Mouse (Mus musculus) stomach, embryonic 14.5 days (tissue): ENCODE results near the gene E2f7. TPM values are rescaled to one million over a fixed set of nuclear protein-coding genes. Genes with fewer than 3 reads are reported as not detected.

Source experiments
- ATAC-seq: fragments of 200-750 bp; cut with Nextera tagmentation; 2 replicates; pipeline ENCODE4 v1.8.0; 2017; ENCODE audit warnings: low read depth, moderate TSS enrichment; ENCODE audit not compliant: insufficient number of reproducible peaks, insufficient read depth, low FRiP score
- H3K27ac ChIP-seq: fragments of 300-500 bp; sonication (generic); 2 replicates; pipeline ENCODE4 v1.5.1; 2014; ENCODE audit warnings: mild to moderate bottlenecking, low read length, moderate library complexity, mixed read lengths
- H3K27me3 ChIP-seq: fragments of 300-500 bp; sonication (generic); 2 replicates; pipeline ENCODE4 v1.6.1; 2014; ENCODE audit warnings: low read length, control low read depth, mixed read lengths; ENCODE audit not compliant: control insufficient read depth, insufficient read depth
- H3K36me3 ChIP-seq: fragments of 300-500 bp; sonication (generic); 2 replicates; pipeline ENCODE4 v1.6.1; 2014; ENCODE audit warnings: mild to moderate bottlenecking, control low read depth, low read length, moderate library complexity, mixed read lengths; ENCODE audit not compliant: control insufficient read depth, insufficient read depth
- H3K4me1 ChIP-seq: fragments of 300-500 bp; sonication (generic); 2 replicates; pipeline ENCODE4 v1.6.1; 2014; ENCODE audit warnings: low read length, control low read depth, mixed read lengths; ENCODE audit not compliant: control insufficient read depth, insufficient read depth
- H3K4me2 ChIP-seq: fragments of 300-500 bp; sonication (generic); replicated peaks from 2 replicates; pipeline ENCODE4 v1.6.1; 2014; ENCODE audit warnings: low read depth, low read length, control low read depth
- H3K4me3 ChIP-seq: fragments of 300-500 bp; sonication (generic); 2 replicates; pipeline ENCODE4 v1.5.1; 2014; ENCODE audit warnings: low read depth, low read length, control low read depth
- H3K9ac ChIP-seq: fragments of 300-500 bp; sonication (generic); replicated peaks from 2 replicates; pipeline ENCODE4 v1.6.1; 2014; ENCODE audit warnings: low read depth, mild to moderate bottlenecking, control low read depth, low read length, moderate library complexity, mixed read lengths
- H3K9me3 ChIP-seq: fragments of 300-500 bp; sonication (generic); 2 replicates; pipeline ENCODE4 v1.6.1; 2016; ENCODE audit warnings: low read depth, low read length, control low read depth; ENCODE audit not compliant: control insufficient read depth
- WGBS: fragments of 180-500 bp; shearing (Covaris S2); extraction: QIAGEN DNeasy Blood & Tissue Kit; methylation state at CpG from one replicate; pipeline ENCODE4 v1.1.7; 2014; 5-methylcytosine and 5-hydroxymethylcytosine counted together
- polyA plus RNA-seq: library from polyadenylated mRNA; unstranded; fragments of >200 nt; fragmentation: Nextera tagmentation; extraction: Ambion mirVana; gene quantifications from 2 replicates; pipeline ENCODE4 v1.2.1, GENCODE M21; 2014

Gene E2f7
- polyA plus RNA-seq, 1 experiment from 2014 or later: 21.1 TPM

- Histone ChIP-seq H3K36me3 (no peaks in the 10 kb centered on the region), H3K4me1 (no peaks in the 10 kb centered on the region), H3K27ac (no peak overlapping the region), H3K27me3 (no peaks in the 10 kb centered on the region), H3K4me2 (no peak overlapping the region), H3K4me3 (no peak overlapping the region), H3K9me3 (no peaks in the 10 kb centered on the region), H3K9ac (no peak overlapping the region)
- 0 out of 2 replicates have a peak, but pooled peaks have one; percentile 33 for ATAC-seq
- WGBS: 48% methylated on average over 5 of the region's 5 CpGs
Observed at GRCm38 (mm10) chr10:110805025-110805740, 59.9 kb downstream of the E2f7 start.

GRCm38 (mm10) chr10:110806471-110806870 is 61.2 kb downstream of the E2f7 start:
- no peaks in the 10 kb centered on the region for H3K27me3 ChIP-seq
- H3K4me2 ChIP-seq: no peak overlapping the region
- ATAC-seq: no peak
- no peak overlapping the region for H3K4me3 ChIP-seq
- 84% methylated on average over 8 of the region's 8 CpGs for WGBS
- no peaks in the 10 kb centered on the region for H3K9me3 ChIP-seq
- H3K4me1 ChIP-seq: no peaks in the 10 kb centered on the region
- H3K27ac ChIP-seq: no peak overlapping the region
- H3K36me3 ChIP-seq: no peaks in the 10 kb centered on the region
- no peak overlapping the region for H3K9ac ChIP-seq

GRCm38 (mm10) chr10:110810528-110810927 is 65.3 kb downstream of the E2f7 start:
- H3K4me3 ChIP-seq: no peak overlapping the region
- WGBS: 87% methylated on average over 2 of the region's 2 CpGs
- no peak overlapping the region for H3K9ac ChIP-seq
- H3K9me3 ChIP-seq: no peaks in the 10 kb centered on the region
- H3K27ac ChIP-seq: no peak overlapping the region
- H3K36me3 ChIP-seq: no peaks in the 10 kb centered on the region
- no peak for ATAC-seq
- H3K4me1 ChIP-seq: no peaks in the 10 kb centered on the region
- H3K27me3 ChIP-seq: no peaks in the 10 kb centered on the region
- H3K4me2 ChIP-seq: no peak overlapping the region

GRCm38 (mm10) chr10:110811209-110811861 is 66.1 kb downstream of the E2f7 start:
- Histone ChIP-seq H3K27me3 (no peaks in the 10 kb centered on the region), H3K36me3 (no peaks in the 10 kb centered on the region), H3K27ac (no peak overlapping the region), H3K9ac (no peak overlapping the region), H3K4me1 (no peaks in the 10 kb centered on the region), H3K4me3 (no peak overlapping the region), H3K9me3 (no peaks in the 10 kb centered on the region), H3K4me2 (no peak overlapping the region)
- WGBS: 81% methylated on average over 10 of the region's 10 CpGs
- ATAC-seq: no peak

GRCm38 (mm10) chr10:110811862-110812225 is 66.6 kb downstream of the E2f7 start:
- 62% methylated on average over 2 of the region's 2 CpGs for WGBS
- Histone ChIP-seq H3K9ac (no peak overlapping the region), H3K36me3 (no peaks in the 10 kb centered on the region), H3K4me2 (no peak overlapping the region), H3K9me3 (no peaks in the 10 kb centered on the region), H3K27me3 (no peaks in the 10 kb centered on the region), H3K4me3 (no peak overlapping the region), H3K27ac (no peak overlapping the region), H3K4me1 (no peaks in the 10 kb centered on the region)
- no peak for ATAC-seq

- Histone ChIP-seq H3K9me3 (no peaks in the 10 kb centered on the region), H3K27me3 (no peaks in the 10 kb centered on the region), H3K4me2 (no peak overlapping the region), H3K9ac (no peak overlapping the region), H3K36me3 (no peaks in the 10 kb centered on the region), H3K27ac (no peak overlapping the region), H3K4me3 (no peak overlapping the region), H3K4me1 (no peaks in the 10 kb centered on the region)
- WGBS: 81% methylated on average over 11 of the region's 11 CpGs
- ATAC-seq: no peak
Observed at GRCm38 (mm10) chr10:110821139-110821538, 75.9 kb downstream of the E2f7 start.

GRCm38 (mm10) chr10:110821692-110822091 is 76.5 kb downstream of the E2f7 start:
- Histone ChIP-seq H3K9ac (no peak overlapping the region), H3K4me3 (no peak overlapping the region), H3K27ac (no peak overlapping the region), H3K4me2 (no peak overlapping the region), H3K27me3 (no peaks in the 10 kb centered on the region), H3K36me3 (no peaks in the 10 kb centered on the region), H3K9me3 (no peaks in the 10 kb centered on the region), H3K4me1 (no peaks in the 10 kb centered on the region)
- no peak for ATAC-seq
- 90% methylated on average over 3 of the region's 3 CpGs for WGBS

GRCm38 (mm10) chr10:110832336-110832735 is 87.1 kb downstream of the E2f7 start:
- no peaks in the 10 kb centered on the region for H3K27me3 ChIP-seq

More at GRCm38 (mm10) chr10:110832336-110832735, 87.1 kb downstream of the E2f7 start:
- no peak overlapping the region for H3K9ac ChIP-seq
- H3K4me1 ChIP-seq: no peaks in the 10 kb centered on the region
- no peaks in the 10 kb centered on the region for H3K9me3 ChIP-seq
- H3K27ac ChIP-seq: no peak overlapping the region
- WGBS: 52% methylated on average over 6 of the region's 6 CpGs
- H3K4me2 ChIP-seq: no peak overlapping the region
- ATAC-seq: no peak
- H3K36me3 ChIP-seq: no peaks in the 10 kb centered on the region
- no peak overlapping the region for H3K4me3 ChIP-seq
